Mouse (Mus musculus) liver, adult 2 months (tissue): ENCODE measurements at regions not wholly inside any gene's neighbourhood (a gene's known extent, or its start where the extent isn't known, plus 50 kb on each side); places are given as distances from the start of the nearest gene placed in this dataset.

Experiments
- DNase-seq: peaks from one replicate; pipeline ENCODE4 v3.0.0-alpha.2; 2011; ENCODE audit warnings: low read depth, low spot score; ENCODE audit errors: extremely low read depth
- H3K27ac ChIP-seq: fragments of 200-500 bp; replicated peaks from 2 replicates; pipeline ENCODE4 v1.5.1; 2012; ENCODE audit warnings: low read depth, mild to moderate bottlenecking, control low read depth, inconsistent platforms, low read length; ENCODE audit not compliant: insufficient read depth
- H3K27me3 ChIP-seq: fragments of 200-500 bp; 2 replicates; pipeline ENCODE4 v1.6.1; 2012; ENCODE audit warnings: mild to moderate bottlenecking, moderate library complexity, low read length, inconsistent platforms; ENCODE audit not compliant: control insufficient read depth, insufficient read depth
- H3K36me3 ChIP-seq: fragments of 200-500 bp; 2 replicates; pipeline ENCODE4 v1.6.1; 2012; ENCODE audit warnings: low read length, inconsistent platforms; ENCODE audit not compliant: control insufficient read depth, insufficient read depth
- H3K4me1 ChIP-seq: fragments of 200-500 bp; 2 replicates; pipeline ENCODE4 v1.6.1; 2011; ENCODE audit warnings: low read length; ENCODE audit not compliant: control insufficient read depth, insufficient read depth
- H3K4me3 ChIP-seq: fragments of 200-500 bp; 2 replicates; pipeline ENCODE4 v1.5.1; 2011; ENCODE audit warnings: low read depth, mild to moderate bottlenecking, control low read depth, low read length, moderate library complexity; ENCODE audit not compliant: insufficient read depth
- H3K79me2 ChIP-seq: fragments of 200-500 bp; 2 replicates; pipeline ENCODE4 v1.6.1; 2012; ENCODE audit warnings: inconsistent platforms, mild to moderate bottlenecking, low read length, moderate library complexity; ENCODE audit not compliant: control insufficient read depth, insufficient read depth
- H3K9ac ChIP-seq: fragments of 200-500 bp; 2 replicates; pipeline ENCODE4 v1.6.1; 2012; ENCODE audit warnings: low read depth, mild to moderate bottlenecking, control low read depth, inconsistent platforms, low read length
- CTCF ChIP-seq: fragments of 200-500 bp; IDR thresholded peaks from 2 replicates; pipeline ENCODE4 v1.5.1; 2011; ENCODE audit warnings: low read depth, low read length, control low read depth
- POLR2A ChIP-seq: fragments of 200-500 bp; IDR thresholded peaks from 2 replicates; pipeline ENCODE4 v1.6.1; 2011; ENCODE audit warnings: low read length, control low read depth; ENCODE audit not compliant: insufficient read depth; ENCODE audit errors: extremely low read depth
- WGBS: fragments of 180-500 bp; shearing (Covaris S2); methylation state at CpG from one replicate; pipeline ENCODE4 v1.1.7; 2018; 5-methylcytosine and 5-hydroxymethylcytosine counted together

GRCm38 (mm10) chr6:3859942-3860586, 95.5 kb upstream of the Calcr start:
- Histone ChIP-seq H3K9ac (no peak overlapping the region), H3K36me3 (no peaks in the 10 kb centered on the region), H3K79me2 (no peaks in the 10 kb centered on the region), H3K4me3 (no peak overlapping the region), H3K27ac (no peak overlapping the region), H3K27me3 (no peaks in the 10 kb centered on the region), H3K4me1 (no peaks in the 10 kb centered on the region)
- TF ChIP-seq POLR2A (no peak), CTCF (no peak)
- WGBS = 83% methylated on average over 4 of the region's 4 CpGs
- no peak for DNase-seq

GRCm38 (mm10) chr6:3850146-3850545, 85.6 kb upstream of the Calcr start:
- TF ChIP-seq CTCF = no peak
- no peak for TF ChIP-seq POLR2A
- WGBS = 89% methylated on average over 5 of the region's 5 CpGs

More at GRCm38 (mm10) chr6:3850146-3850545, 85.6 kb upstream of the Calcr start:
- no peak overlapping the region for H3K4me3 ChIP-seq
- H3K27ac ChIP-seq = no peak overlapping the region
- H3K79me2 ChIP-seq = no peaks in the 10 kb centered on the region
- no peaks in the 10 kb centered on the region for H3K4me1 ChIP-seq
- no peak overlapping the region for H3K9ac ChIP-seq
- no peaks in the 10 kb centered on the region for H3K27me3 ChIP-seq
- DNase-seq = no peak
- no peaks in the 10 kb centered on the region for H3K36me3 ChIP-seq
